Mouse (Mus musculus): ENCODE data around the gene Ccnb2. TPM values are rescaled to one million over a fixed set of nuclear protein-coding genes. Genes with fewer than 3 reads are reported as not detected.

Gene Ccnb2
- total RNA-seq, 2 experiments from 2014 or later, result 70.7 to 88.6 TPM

DNA sequence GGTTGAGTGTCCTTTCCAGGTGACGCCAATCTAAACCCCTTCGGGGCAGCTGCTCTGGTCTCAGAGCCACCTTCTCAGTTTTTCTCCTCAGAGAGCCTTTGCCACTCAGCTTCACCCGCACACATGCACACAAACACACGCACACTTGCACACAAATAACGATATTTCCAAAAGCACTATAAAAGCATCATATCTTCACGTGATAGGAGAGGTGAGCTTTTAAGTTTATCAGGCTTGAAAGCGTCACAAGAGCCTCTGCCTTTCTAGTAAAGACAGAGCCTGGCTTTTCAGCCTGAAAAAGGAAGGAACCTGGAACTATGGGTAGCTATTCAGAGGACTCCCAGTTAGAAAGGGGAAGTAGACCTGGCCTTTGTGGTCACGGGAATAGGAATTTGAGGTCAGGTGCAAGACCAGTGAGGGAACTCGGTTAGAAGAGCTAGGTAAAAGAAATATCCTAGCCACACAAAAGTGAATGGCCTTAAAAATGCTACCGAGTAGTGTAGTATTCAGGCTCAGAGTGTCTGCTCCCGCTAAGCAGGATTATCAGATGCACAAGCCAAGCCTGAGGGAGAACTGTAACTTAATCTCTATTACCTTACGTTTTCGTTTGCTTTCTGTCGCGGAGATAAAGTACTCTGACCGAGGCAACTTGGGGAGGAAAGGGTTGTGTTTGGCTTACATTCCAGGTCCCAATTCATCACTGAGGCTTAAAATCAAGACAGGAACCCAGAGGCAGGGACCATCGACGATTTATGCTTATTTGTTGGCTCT lies 36.2 kb downstream of the Ccnb2 start:
- peak; percentile 65 for ATAC-seq (replicated peaks; ENCODE audit: low FRiP score, poor library complexity, severe bottlenecking)

DNA sequence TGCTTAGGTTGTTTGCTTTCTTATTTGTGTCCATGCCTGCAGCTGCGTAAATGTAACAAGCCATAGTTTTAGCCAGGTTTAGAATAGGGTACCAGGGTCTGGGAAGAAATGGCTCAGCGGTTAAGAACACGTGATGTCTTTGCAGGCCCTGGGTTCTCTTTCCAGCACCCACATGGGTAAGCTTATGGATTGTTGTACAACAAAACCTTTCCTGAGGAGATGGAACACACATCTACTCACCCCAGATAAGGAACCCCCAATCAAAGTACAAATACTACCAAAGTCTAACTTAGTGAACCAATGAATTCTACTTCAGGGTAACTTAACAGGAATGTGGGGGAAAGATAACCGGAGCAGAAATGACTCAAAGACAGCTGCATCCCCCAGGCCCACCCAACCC lies 36.9 kb downstream of the Ccnb2 start:
- ATAC-seq (replicated peaks; ENCODE audit: low FRiP score, poor library complexity, severe bottlenecking), result no peak

DNA sequence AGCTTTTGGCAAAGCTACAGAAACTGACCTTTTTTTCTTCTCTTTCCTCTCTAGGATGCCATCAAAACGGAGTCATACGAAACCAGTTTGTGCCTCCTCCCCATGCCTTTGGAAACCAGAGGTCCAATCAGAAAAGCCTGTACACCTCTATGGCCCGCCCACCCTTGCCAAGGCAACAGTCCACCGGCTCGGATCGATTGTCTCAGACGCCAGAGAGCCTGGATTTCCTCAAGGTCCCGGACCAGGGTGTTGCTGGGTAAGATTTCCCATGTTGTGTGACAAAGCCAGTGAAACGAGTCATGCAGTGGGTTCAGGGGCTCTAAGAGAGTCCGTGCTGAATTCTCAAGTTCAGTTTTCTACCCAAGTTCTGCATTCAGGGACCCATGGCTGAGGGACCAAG lies 37.6 kb downstream of the Ccnb2 start:
- no peak; the same call in 1 of the 2 replicates for ATAC-seq (replicated peaks; ENCODE audit: low FRiP score, poor library complexity, severe bottlenecking)

DNA sequence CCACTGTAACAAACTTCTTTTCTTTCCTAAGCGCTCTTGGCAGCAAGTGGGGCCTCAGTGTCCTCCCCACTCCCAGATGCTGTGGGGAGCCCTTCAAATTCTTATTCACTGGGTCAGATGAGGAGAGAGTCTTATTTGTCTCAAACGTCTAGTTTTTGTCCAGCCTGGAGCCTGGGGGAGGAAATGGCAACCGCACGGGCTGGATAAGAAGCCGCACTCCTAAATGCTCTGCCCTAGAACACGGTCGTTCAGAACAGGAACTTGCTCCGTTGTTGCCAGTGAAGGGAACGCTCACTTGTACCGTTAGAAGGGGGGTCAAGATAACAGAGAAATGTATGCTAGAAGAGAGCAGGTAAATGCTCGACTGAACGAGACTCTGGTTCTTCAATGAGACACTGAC lies 39.3 kb downstream of the Ccnb2 start:
- no peak for ATAC-seq (replicated peaks; ENCODE audit: low FRiP score, poor library complexity, severe bottlenecking)

DNA sequence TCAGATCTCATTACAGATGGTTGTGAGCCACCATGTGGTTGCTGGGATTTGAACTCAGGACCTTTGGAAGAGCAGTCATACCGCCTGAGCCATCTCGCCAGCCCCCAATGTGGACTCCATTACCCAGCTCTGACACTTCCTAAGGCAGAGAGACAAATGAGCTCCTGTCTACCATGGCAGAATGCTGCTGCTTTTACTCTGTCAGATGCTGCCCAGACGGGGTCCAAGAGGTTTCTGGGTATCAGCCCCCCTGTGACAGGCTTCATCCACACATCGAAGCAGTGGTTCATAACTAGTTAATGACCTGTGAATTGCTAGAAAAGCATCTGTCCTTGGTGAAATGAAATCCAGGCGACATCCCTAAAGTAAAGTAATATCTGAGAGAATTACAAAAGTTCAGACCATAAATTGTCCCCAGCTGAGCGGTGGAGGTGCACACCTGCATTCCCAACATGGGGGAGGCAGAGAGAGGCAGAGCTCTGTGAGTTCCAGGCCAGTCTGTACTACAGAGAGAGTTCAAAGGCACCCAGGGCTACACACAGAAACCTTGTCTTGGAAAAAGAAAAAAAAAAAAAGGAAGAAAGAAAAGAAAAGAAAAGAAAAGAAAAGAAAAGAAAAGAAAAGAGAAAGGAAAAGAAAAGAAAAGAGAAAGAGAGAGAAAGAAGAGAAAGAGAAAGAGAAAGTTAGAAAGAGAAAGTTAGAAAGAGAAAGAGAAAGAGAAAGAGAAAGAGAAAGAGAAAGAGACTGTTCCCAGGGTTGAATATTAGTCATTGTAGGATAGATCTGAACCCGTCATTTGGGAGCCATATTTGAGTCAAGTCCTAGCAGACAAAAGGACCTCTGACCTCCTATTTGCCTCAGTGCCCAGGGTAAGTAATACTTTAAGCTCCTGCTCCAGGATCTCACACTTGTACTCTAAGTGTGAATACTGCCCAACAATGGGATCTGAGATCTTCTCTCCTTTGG lies 41.6 kb downstream of the Ccnb2 start:
- no peak for ATAC-seq (replicated peaks; ENCODE audit: low FRiP score, poor library complexity, severe bottlenecking)

DNA sequence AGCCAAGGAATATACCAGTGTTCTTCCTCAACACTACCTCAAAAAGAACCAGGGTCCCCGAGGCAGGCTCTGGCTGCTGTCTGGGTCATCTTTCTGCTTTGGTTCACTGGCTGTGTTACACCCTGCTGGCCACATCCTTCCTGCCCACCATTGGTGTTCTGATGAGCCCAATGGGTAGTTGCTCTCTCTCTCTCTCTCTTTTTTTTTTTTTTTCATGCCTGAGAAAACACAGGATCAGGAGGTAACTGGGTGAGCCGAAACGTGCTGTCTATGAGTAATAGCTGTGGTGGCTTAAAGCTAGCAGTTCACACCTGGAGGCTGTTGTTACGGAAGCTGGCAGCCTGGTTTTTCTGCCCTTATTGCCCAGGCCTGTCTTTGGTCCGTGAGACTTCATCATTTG lies 49.7 kb downstream of the Ccnb2 start:
- no peak for ATAC-seq (replicated peaks; ENCODE audit: low FRiP score, poor library complexity, severe bottlenecking)

DNA sequence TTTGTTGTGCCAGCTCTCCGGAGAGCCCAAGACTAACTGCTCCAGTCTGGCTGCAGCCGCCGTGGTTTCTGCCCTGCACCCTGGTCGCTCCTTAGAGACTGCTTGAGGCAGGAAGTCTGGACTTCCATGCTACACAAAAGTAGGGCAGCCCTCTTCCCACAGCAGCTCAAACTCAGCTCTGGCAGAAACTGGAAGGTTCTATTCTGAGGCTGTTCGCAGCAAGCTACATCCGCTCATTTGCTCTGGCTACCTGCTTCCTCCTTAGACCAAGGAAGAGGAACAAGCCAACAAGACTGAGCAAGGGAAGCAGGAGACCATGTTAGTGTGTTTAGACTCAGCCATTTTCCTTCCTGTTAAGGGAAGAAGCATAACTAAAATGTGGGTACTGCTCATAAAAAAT lies 54.4 kb downstream of the Ccnb2 start:
- ATAC-seq (replicated peaks; ENCODE audit: low FRiP score, poor library complexity, severe bottlenecking), result no peak

DNA sequence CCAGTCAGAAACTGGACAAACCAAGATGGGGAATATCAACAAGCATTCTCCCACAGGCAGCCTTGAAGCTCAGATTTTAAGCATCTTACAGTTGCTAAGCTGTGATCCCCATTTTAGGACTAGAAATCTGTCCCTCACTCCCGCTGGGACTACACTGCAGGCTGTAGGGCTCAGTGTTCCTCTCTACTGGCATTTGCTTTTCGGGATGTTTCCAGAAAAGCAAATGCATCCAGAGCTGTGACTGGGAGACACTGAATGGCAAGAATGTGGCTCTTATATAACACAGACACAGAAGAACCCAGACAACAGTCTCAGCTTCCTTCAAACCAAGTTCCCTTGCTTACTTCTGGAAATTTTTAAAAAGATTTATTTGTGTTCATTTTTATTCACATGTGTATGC lies 55.4 kb downstream of the Ccnb2 start:
- ATAC-seq (replicated peaks; ENCODE audit: low FRiP score, poor library complexity, severe bottlenecking), result no peak

DNA sequence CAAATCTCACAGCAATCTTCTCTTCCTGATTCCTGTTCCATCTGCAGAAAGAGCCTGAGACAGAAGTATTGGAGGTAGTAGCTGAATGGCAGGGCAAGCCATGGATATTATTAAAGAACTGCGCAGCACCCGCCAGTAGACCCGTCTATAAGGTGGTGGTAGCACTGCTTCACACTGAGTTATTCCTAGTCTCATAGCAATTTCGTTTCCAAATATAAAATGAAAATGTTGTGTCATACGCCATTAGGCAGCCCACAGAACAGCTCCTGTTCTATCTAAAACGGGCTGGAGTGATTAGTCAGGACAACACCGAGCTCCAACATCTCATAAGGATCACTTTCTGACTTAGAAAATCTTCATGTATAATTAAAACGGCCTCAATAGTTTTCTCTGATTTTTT lies 56.6 kb downstream of the Ccnb2 start:
- no peak for ATAC-seq (replicated peaks; ENCODE audit: low FRiP score, poor library complexity, severe bottlenecking)

DNA sequence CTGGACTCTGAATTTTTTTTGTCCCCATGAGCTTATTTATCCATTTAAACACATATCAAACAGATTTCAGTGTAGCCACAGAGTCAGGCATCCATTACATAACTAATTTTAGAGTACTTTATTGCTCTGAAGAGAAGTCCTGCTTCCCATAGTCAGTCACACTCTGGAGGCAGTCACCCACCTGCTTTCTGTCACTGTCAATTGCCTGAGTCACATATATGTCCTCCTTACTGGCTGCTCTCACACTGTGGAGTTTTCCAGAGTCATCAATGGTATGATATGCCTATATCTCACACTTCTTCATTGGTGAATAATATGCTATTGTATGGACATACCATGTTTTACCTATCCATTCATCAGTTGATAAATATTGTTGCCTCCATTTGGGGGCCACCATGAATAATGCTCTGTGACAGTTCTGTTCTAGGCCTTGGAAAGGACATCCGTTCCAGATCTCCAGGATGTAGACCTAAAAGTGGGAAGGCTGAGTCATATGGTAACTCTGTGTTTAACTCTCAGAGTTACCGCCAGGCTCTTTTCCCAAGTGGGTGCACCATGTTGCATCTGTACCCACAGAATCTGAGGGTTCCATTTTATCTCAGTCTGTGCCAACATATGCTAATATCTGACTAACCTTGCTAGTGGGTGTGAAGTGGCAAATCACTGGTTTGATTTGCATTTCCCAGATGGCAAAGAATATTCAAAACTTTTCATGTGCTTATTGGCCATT lies 61.8 kb downstream of the Ccnb2 start:
- no peak for ATAC-seq (replicated peaks; ENCODE audit: low FRiP score, poor library complexity, severe bottlenecking)

Other genes with a start within 250 kb of the Ccnb2 start
- gene Myo1e, start 214.2 kb downstream of the Ccnb2 start, total RNA-seq (2015; ENCODE audit: low replicate concordance), result not detected in 2 replicates
- gene Myo1e, start 214.2 kb downstream of the Ccnb2 start, total RNA-seq (2017; ENCODE audit: low replicate concordance), result not detected in 2 replicates
- gene Rnf111, start 82.2 kb upstream of the Ccnb2 start, total RNA-seq (2015; ENCODE audit: low replicate concordance), result 18.6 and 28.8 TPM in 2 replicates
- 17.6 and 22.8 TPM in 2 replicates for gene Rnf111, start 82.2 kb upstream of the Ccnb2 start, total RNA-seq (2017; ENCODE audit: low replicate concordance)
- 15.4 and 29.9 TPM in 2 replicates for gene Sltm, start 121.2 kb upstream of the Ccnb2 start, total RNA-seq (2015; ENCODE audit: low replicate concordance)
- gene Sltm, start 121.2 kb upstream of the Ccnb2 start, total RNA-seq (2017; ENCODE audit: low replicate concordance), result 25.6 and 33.6 TPM in 2 replicates
- gene Gm10642, start 234.7 kb upstream of the Ccnb2 start, total RNA-seq (2015; ENCODE audit: low replicate concordance), result 0.96 and 3.8 TPM in 2 replicates
- gene Gm10642, start 234.7 kb upstream of the Ccnb2 start, total RNA-seq (2017; ENCODE audit: low replicate concordance), result 15.2 and 16.0 TPM in 2 replicates
- gene Mindy2, start 235.6 kb upstream of the Ccnb2 start, total RNA-seq (2015; ENCODE audit: low replicate concordance), result 36.3 and 54.1 TPM in 2 replicates
- gene Mindy2, start 235.6 kb upstream of the Ccnb2 start, total RNA-seq (2017; ENCODE audit: low replicate concordance), result 53.9 and 58.1 TPM in 2 replicates

All from erythroblast, adult 5-6 weeks (primary cell).